Mouse (Mus musculus): Measurements from ENCODE around the gene Zfp967.
"Not testable (repeated sequence)": the region's sequence is repeated elsewhere in the genome, so short reads cannot be mapped to it uniquely, and the experiment has no call there.

Zfp967 gene

DNA sequence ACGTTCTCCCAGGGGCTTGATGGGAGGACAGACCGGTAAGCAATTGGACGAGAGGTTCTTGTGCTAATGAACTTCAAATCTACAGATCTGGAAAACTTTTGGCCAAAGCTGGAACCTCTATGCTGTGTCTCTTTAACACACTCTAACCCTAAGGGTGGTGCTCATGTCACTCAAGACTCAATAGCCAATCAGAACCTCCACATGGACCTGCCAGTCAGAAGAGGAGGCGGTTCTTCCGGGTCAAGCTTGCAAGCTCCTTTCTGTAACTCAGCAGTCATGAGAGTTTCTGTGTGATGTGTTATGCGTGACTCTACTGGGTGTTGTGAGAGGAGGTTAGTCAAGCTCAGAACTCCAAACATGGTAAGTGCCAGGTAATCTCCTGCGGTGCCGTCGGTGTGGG, at the start of gene Zfp967:
Gene Zfp967, plus strand, starts transcription at position 301 of the 400 bp plus-strand sequence.
- not testable (repeated sequence) for DNase-seq

DNA sequence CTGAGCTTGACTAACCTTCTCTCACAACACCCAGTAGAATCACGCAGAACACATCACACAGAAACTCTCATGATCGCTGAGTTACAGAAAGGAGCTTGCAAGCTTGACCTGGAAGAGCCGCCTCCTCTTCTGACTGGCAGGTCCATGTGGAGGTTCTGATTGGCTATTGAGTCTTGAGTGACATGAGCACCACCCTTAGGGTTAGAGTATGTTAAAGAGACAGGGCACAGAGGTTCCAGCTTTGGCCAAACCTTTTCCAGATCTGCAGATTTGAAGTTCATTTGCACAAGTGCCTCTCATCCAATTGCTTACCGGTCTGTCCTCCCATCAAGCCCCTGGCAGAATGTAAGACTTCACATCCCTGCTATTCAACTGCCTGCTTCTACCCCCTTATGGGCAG, 34.2 kb upstream of the Zfp967 start, which contains the start of gene Gm14434:
Gene Gm14434, minus strand, starts transcription at position 101 of the 400 bp plus-strand sequence.
- not testable (repeated sequence) for DNase-seq

All from embryo, embryonic 11 days (tissue).